Mouse (Mus musculus): ENCODE measurements at regions not wholly inside any gene's neighbourhood (a gene's known extent, or its start where the extent isn't known, plus 50 kb on each side); places are given as distances from the start of the nearest gene placed in this dataset.

GRCm38 (mm10) chrX:140212644-140213361 is 129.3 kb upstream of the Frmpd3 start:
- ATAC-seq (ENCODE audit: low FRiP score, low read depth) (no peak), DNase-seq (ENCODE audit: low spot score) (no peak)
- no peaks in the 10 kb centered on the region for H3K36me3 ChIP-seq (ENCODE audit: control insufficient read depth, insufficient read depth, low read length)
- H3K4me3 ChIP-seq (replicated peaks; ENCODE audit: low read length): no peak overlapping the region
- H3K27ac ChIP-seq (replicated peaks; ENCODE audit: low read depth, low read length): no peak overlapping the region
- WGBS: 34% methylated on average over 3 of the region's 3 CpGs
- no peaks in the 10 kb centered on the region for H3K27me3 ChIP-seq (ENCODE audit: control insufficient read depth, insufficient read depth, low read length)
- TF ChIP-seq POLR2A (IDR thresholded peaks at IDR 0.05; ENCODE audit: borderline replicate concordance, extremely low read depth, insufficient read depth, insufficient read length): no peak
- H3K4me1 ChIP-seq (ENCODE audit: control insufficient read depth, insufficient read depth, low read length): no peaks in the 10 kb centered on the region
- H3K9me3 ChIP-seq (ENCODE audit: control insufficient read depth, low read length): no peaks in the 10 kb centered on the region
- H3K4me2 ChIP-seq (replicated peaks; ENCODE audit: low read depth, low read length, severe bottlenecking): no peak overlapping the region
- H3K9ac ChIP-seq (ENCODE audit: low read depth, low read length, severe bottlenecking): no peak overlapping the region

GRCm38 (mm10) chrX:140214198-140214849 is 127.7 kb upstream of the Frmpd3 start:
- Histone ChIP-seq H3K27ac (replicated peaks; ENCODE audit: low read depth, low read length) (no peak overlapping the region), H3K4me1 (ENCODE audit: control insufficient read depth, insufficient read depth, low read length) (no peaks in the 10 kb centered on the region), H3K4me3 (replicated peaks; ENCODE audit: low read length) (no peak overlapping the region), H3K27me3 (ENCODE audit: control insufficient read depth, insufficient read depth, low read length) (no peaks in the 10 kb centered on the region), H3K36me3 (ENCODE audit: control insufficient read depth, insufficient read depth, low read length) (no peaks in the 10 kb centered on the region), H3K9ac (ENCODE audit: low read depth, low read length, severe bottlenecking) (no peak overlapping the region), H3K9me3 (ENCODE audit: control insufficient read depth, low read length) (no peaks in the 10 kb centered on the region), H3K4me2 (replicated peaks; ENCODE audit: low read depth, low read length, severe bottlenecking) (no peak overlapping the region)
- ATAC-seq (ENCODE audit: low FRiP score, low read depth) (no peak), DNase-seq (ENCODE audit: low spot score) (no peak)
- 55% methylated on average over 4 of the region's 4 CpGs for WGBS
- TF ChIP-seq POLR2A (IDR thresholded peaks at IDR 0.05; ENCODE audit: borderline replicate concordance, extremely low read depth, insufficient read depth, insufficient read length): no peak

- no peak overlapping the region for H3K9ac ChIP-seq (ENCODE audit: low read depth, low read length, severe bottlenecking)
- no peaks in the 10 kb centered on the region for H3K27me3 ChIP-seq (ENCODE audit: control insufficient read depth, insufficient read depth, low read length)
- ATAC-seq (ENCODE audit: low FRiP score, low read depth): no peak
- no peaks in the 10 kb centered on the region for H3K4me1 ChIP-seq (ENCODE audit: control insufficient read depth, insufficient read depth, low read length)
- 85% methylated on average over 4 of the region's 4 CpGs for whole genome bisulfite sequencing
- no peak overlapping the region for H3K4me3 ChIP-seq (replicated peaks; ENCODE audit: low read length)
- DNase-seq (ENCODE audit: low spot score): no peak
- no peak overlapping the region for H3K27ac ChIP-seq (replicated peaks; ENCODE audit: low read depth, low read length)
- no peaks in the 10 kb centered on the region for H3K9me3 ChIP-seq (ENCODE audit: control insufficient read depth, low read length)
- TF ChIP-seq POLR2A (IDR thresholded peaks at IDR 0.05; ENCODE audit: borderline replicate concordance, extremely low read depth, insufficient read depth, insufficient read length): no peak
- no peaks in the 10 kb centered on the region for H3K36me3 ChIP-seq (ENCODE audit: control insufficient read depth, insufficient read depth, low read length)
- no peak overlapping the region for H3K4me2 ChIP-seq (replicated peaks; ENCODE audit: low read depth, low read length, severe bottlenecking)
Measured at GRCm38 (mm10) chrX:140255790-140256189, 86.3 kb upstream of the Frmpd3 start.

GRCm38 (mm10) chrX:140269742-140270457 is 72.2 kb upstream of the Frmpd3 start:
- Histone ChIP-seq H3K9me3 (ENCODE audit: control insufficient read depth, low read length) (no peaks in the 10 kb centered on the region), H3K27me3 (ENCODE audit: control insufficient read depth, insufficient read depth, low read length) (peaks cover 5% of the 10 kb centered on the region; the same call in 1 of the 2 replicates), H3K9ac (ENCODE audit: low read depth, low read length, severe bottlenecking) (no peak overlapping the region), H3K4me2 (replicated peaks; ENCODE audit: low read depth, low read length, severe bottlenecking) (no peak overlapping the region), H3K36me3 (ENCODE audit: control insufficient read depth, insufficient read depth, low read length) (no peaks in the 10 kb centered on the region), H3K27ac (replicated peaks; ENCODE audit: low read depth, low read length) (no peak overlapping the region), H3K4me1 (ENCODE audit: control insufficient read depth, insufficient read depth, low read length) (no peaks in the 10 kb centered on the region), H3K4me3 (replicated peaks; ENCODE audit: low read length) (no peak overlapping the region)
- TF ChIP-seq POLR2A (IDR thresholded peaks at IDR 0.05; ENCODE audit: borderline replicate concordance, extremely low read depth, insufficient read depth, insufficient read length): no peak
- ATAC-seq (ENCODE audit: low FRiP score, low read depth): no peak
- WGBS: 66% methylated on average over 5 of the region's 5 CpGs
- DNase-seq (ENCODE audit: low spot score): no peak

- ATAC-seq (ENCODE audit: low FRiP score, low read depth) (0 out of 2 replicates have a peak, but pooled peaks have one; percentile 50), DNase-seq (ENCODE audit: low spot score) (no peak)
- no peak for TF ChIP-seq POLR2A (IDR thresholded peaks at IDR 0.05; ENCODE audit: borderline replicate concordance, extremely low read depth, insufficient read depth, insufficient read length)
- WGBS: 17% methylated on average over 19 of the region's 54 CpGs
- Histone ChIP-seq H3K27ac (replicated peaks; ENCODE audit: low read depth, low read length) (no peak overlapping the region), H3K4me1 (ENCODE audit: control insufficient read depth, insufficient read depth, low read length) (no peaks in the 10 kb centered on the region), H3K9me3 (ENCODE audit: control insufficient read depth, low read length) (no peaks in the 10 kb centered on the region), H3K36me3 (ENCODE audit: control insufficient read depth, insufficient read depth, low read length) (no peaks in the 10 kb centered on the region), H3K4me3 (replicated peaks; ENCODE audit: low read length) (peak overlapping the region; percentile 48), H3K4me2 (replicated peaks; ENCODE audit: low read depth, low read length, severe bottlenecking) (peak overlapping the region; percentile 71), H3K27me3 (ENCODE audit: control insufficient read depth, insufficient read depth, low read length) (peaks cover 35% of the 10 kb centered on the region; the same call in 1 of the 2 replicates), H3K9ac (ENCODE audit: low read depth, low read length, severe bottlenecking) (peak overlapping the region; percentile 57)
Measured at GRCm38 (mm10) chrX:140277327-140277947, 64.6 kb upstream of the Frmpd3 start.

Measured in limb, embryonic 14.5 days (tissue).